Mouse (Mus musculus) CH12F3 (cell line): ENCODE data around the gene Creb5.

Source experiments
- in situ Hi-C: fragments of 300-500 bp; cut with MboI; formaldehyde crosslinking; loops from 2 replicates; pipeline ENCODE4 v1.14.3; 2020; ENCODE audit warnings: low sequenced_read_pairs

Gene Creb5

GRCm38 (mm10) chr6:53637356-53638351 is 350.6 kb downstream of the Creb5 start:
- in situ Hi-C loops = no loop called here

DNA sequence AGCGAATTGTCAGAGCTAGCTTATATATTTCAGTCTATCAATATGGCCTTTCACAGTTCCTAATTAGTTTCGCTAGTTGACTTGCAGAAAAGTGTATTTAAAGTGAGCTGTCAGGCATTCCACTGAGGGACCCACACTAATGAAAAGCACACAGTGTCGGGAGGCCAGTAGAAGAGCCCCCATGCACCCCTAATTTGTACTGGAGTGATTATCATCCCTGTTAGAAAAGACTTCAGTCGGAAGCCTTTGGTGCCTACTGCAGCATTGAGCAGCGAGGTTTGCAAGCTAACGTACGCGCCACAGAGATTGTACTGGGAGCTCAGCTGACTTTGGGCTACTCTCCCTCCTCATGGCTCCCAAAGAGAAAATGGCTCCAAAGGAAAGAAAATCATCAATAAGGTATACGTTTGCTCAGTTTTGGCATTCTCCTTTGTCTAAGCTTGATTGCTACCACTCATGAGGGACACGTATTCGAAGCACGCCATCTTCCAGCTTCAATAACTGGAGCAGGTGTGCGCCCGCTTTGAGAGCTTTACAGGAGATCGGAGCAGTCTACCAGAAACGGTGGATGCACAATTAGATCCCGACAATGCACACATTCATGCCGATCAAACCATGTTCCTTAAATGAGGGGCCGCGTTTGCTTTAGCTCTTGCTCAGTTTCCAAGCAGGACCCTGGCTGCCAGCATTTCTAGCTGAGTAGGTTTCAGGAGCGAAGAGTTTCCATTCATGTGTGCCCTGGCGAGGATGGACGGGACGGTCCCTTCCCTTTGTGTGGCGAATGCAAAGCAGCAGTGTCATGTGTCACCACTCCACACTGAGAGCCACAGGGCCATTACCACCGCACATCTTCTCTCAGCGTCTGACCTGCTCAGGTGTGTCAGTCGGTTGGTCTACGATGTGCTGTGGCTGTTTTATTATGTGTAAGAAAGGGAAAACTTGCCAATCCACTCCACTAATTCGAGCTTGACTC is 354.8 kb downstream of the Creb5 start:
- in situ Hi-C loops = no loop called here

GRCm38 (mm10) chr6:53642826-53643356 is 355.8 kb downstream of the Creb5 start:
- in situ Hi-C loops = no loop called here

DNA sequence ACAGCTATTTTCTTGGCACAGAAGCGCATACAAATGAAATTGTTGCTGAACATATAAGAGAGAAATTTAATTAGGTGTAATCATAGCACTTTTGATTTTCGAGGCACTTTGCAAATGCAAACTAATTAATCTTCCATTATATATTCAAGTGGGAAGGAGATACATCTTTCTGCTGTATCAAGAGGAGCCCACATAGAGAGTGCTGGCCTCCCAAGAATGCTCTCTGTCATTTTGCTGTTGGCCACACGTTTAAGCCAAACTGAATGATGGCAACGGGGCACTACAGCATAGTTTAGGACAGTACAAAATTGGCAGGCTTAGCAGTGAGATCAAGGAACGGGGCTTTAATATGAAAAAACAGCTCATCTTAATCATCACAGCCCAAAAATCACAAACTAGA is 356.4 kb downstream of the Creb5 start:
- in situ Hi-C loops = no loop called here

GRCm38 (mm10) chr6:53644056-53644455 is 357.0 kb downstream of the Creb5 start:
- in situ Hi-C loops = no loop called here

GRCm38 (mm10) chr6:53644971-53645370 is 357.9 kb downstream of the Creb5 start:
- in situ Hi-C loops = no loop called here

GRCm38 (mm10) chr6:53649782-53650181 is 362.7 kb downstream of the Creb5 start:
- in situ Hi-C loops = no loop called here

DNA sequence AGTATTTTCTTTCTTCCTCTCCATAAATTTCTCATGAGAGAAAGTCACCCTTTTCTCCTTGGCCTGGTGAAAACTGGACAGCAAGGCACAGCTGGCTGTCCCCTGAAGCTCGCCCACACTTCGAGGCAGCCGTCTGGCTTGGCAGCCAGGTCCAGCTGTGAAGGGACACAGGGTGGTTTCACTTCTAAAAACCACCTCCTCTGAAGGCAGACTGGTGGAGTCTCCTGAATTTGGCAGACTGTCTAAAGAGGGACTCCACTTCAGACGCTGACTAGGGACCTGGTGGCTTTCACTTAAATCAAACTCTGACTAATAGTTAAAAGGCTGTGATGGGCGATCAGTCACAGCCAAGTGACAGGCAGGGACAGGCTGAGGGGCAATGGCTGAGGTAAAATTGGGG is 365.6 kb downstream of the Creb5 start:
- in situ Hi-C loops = no loop called here

GRCm38 (mm10) chr6:53653706-53654360 is 366.8 kb downstream of the Creb5 start:
- in situ Hi-C loops = no loop called here

- in situ Hi-C loops = no loop called here
Observed at GRCm38 (mm10) chr6:53654361-53654824, 367.3 kb downstream of the Creb5 start.

DNA sequence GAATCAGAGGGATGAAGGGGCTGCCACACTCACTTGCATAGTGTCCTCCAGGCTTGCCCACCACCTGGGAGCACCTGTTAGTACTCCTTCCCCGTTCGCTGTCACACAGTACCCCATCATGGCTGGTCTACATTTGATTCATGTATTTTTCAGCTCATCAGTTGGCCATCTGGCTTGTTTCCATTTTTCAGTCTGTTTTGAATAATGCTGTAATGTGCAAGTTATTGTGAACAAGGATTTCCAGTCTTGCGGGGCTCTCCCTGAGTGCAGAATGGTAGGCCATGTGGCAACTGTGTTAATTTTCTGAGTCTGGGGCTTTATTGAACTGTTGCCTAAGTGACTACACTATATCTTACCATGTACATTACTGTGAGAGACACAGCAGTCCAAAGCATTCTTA is 369.4 kb downstream of the Creb5 start:
- in situ Hi-C loops = no loop called here

DNA sequence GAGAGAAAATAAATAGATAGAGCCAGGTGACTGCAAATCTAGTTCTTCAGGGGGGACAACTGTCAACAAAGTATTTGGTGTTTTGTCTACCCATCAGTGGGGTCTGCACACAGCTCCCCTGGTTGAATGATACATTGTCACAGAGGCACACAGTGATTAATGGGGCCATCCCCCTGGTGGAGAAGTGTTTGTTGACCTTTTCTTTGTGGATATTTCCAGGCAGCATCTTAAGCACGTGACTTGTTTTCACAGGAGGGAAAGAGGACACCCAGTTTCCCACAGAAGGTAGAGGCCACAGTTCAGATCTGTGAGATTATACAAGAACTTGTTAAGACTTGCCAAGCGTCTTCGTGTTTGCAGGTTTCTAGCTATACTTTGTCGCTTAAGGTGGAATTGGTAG is 370.4 kb downstream of the Creb5 start:
- in situ Hi-C loops = no loop called here

DNA sequence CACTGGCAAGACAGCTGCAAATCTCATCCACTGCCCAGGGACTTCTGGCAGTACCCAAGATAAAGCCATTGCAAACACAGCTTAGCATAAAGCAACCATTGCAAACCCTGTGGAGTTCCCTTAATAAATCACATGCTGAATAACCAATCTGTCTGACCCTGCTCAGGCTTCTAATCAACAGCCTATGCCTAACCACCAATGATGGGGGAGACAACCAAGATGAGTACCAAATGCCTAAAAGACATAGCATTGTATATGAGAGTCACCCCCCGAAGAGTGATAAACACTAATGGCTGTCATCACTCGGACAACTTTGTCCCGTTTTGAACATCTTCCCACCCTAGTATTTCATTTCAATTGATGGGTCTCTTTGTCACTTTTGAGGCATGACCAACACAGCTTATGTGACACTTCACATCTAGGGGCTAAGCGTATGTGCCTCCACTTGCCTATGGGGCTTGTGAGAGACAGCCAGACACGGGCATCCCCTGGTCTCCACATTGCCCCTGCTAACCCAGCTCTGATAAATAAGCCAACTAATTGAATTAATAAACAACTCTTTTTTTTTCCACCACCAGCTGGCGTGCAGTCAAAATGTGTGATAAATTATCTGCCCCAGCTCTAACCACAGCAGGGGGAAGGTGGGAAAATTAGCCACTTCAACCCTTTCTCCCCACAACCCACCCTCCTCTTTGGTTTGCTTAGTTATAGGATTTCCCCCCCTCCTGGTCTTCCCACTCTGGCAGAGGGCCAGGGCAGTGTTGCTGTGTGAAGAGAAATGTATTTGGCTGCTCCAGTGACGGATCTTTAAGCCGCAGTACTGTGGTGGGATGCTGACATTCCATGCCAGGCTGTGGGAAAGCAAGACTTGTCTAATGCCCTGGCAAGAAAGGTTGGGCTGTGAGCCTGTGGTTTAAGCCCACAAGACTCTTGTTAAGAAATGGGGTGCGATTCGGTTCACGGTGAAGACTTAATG is 376.1 kb downstream of the Creb5 start:
- in situ Hi-C loops = no loop called here

DNA sequence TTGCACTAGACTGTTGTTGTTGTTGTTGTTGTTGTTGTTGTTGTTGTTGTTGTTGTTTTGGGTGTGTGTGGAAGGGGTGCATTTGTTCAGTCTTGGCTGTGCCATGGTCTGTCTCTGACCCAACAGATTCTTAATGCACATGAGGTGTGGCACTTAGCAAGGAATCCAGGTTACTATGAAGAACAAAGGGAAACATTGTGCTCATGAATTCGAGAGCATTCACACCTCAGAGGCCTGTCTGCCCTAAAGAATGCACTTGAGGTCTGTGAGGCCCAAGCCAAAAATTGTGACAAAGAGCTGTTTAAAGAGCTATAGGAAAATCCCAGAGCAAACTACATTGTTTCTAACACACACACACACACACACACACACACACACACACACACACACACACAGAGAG is 377.7 kb downstream of the Creb5 start:
- in situ Hi-C loops = no loop called here

- in situ Hi-C loops = no loop called here
Observed at GRCm38 (mm10) chr6:53666503-53666902, 379.4 kb downstream of the Creb5 start.

DNA sequence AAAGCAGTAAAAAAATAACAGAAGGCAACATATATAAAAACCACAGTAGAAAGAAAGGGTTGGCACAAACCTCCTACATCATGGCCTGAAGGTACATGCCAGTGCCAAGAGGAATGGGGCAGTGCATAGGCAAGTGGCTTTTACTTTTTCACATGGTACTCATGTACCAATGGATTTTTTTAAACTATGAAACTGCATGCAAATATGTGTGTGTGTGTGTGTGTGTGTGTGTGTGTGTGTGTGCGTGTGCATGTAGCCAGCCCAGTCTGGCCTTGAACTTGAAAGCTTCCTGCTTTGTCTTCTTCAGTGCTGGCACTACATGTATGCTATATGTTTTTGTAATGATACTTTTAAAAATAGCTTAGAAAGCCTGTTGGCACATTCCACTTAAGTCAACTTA is 391.2 kb downstream of the Creb5 start:
- in situ Hi-C loops = no loop called here

- in situ Hi-C loops = no loop called here
Observed at GRCm38 (mm10) chr6:53680046-53680445, 393.0 kb downstream of the Creb5 start.

DNA sequence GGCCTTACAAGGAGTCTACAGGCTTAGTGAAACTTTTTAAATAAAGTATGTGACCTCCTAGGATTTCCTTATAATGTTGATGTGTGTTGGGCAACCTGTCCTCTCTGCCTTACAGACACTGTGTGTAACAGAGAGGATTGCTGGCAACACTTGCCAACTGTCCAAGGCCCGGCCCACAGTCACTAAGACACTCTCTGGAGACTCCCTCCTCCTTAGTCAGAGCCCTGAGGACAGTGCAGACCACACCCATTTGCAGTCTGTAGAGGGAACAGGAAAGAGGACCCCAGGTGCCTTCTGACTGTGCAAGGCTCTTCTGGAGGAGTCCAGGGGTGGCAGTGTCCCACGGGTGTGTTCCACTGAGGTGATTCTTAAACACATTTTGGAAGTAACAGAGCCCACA is 397.3 kb downstream of the Creb5 start:
- in situ Hi-C loops = no loop called here

- in situ Hi-C loops = no loop called here
Observed at GRCm38 (mm10) chr6:53685323-53685722, 398.3 kb downstream of the Creb5 start.
